Mouse (Mus musculus) kidney, adult 2 months (tissue): ENCODE data around the gene Gmnn.

Experiments used
- CTCF ChIP-seq: fragments of 200-500 bp; conservative IDR thresholded peaks from 2 replicates; pipeline ENCODE4 v1.5.1; 2011; ENCODE audit warnings: low read depth, mild to moderate bottlenecking, control low read depth, low read length, moderate library complexity, mixed read lengths; ENCODE audit not compliant: insufficient read depth, insufficient read length
- POLR2A ChIP-seq: fragments of 200-500 bp; IDR thresholded peaks from one replicate; pipeline ENCODE4 v1.6.1; 2011; ENCODE audit warnings: low read depth, low read length, control low read depth

- TF ChIP-seq CTCF (no peak), POLR2A (no peak)
These were observed 37.9 kb downstream of the Gmnn start for GRCm38 (mm10) chr13:24723699-24724394.
